Mouse (Mus musculus) intestine, embryonic 15.5 days (tissue): ENCODE measurements around the gene Arhgap19. TPM values are rescaled to one million over a fixed set of nuclear protein-coding genes. Genes with fewer than 3 reads are reported as not detected.
A peak's percentile ranks its signal among the peaks of the same experiment; 100 is the strongest.

Experiments
- ATAC-seq: fragments of 200-750 bp; cut with Nextera tagmentation; 2 replicates; pipeline ENCODE4 v1.8.0; 2017; ENCODE audit warnings: moderate TSS enrichment, moderate library complexity
- H3K27ac ChIP-seq: fragments of 300-500 bp; sonication (generic); 2 replicates; pipeline ENCODE4 v1.5.1; 2015; ENCODE audit warnings: mild to moderate bottlenecking, inconsistent platforms
- H3K27me3 ChIP-seq: fragments of 300-500 bp; sonication (generic); replicated peaks from 2 replicates; pipeline ENCODE4 v1.6.1; 2015; ENCODE audit warnings: inconsistent platforms
- H3K36me3 ChIP-seq: fragments of 300-500 bp; sonication (generic); 2 replicates; pipeline ENCODE4 v1.6.1; 2015; ENCODE audit warnings: inconsistent platforms
- H3K4me1 ChIP-seq: fragments of 300-500 bp; sonication (generic); replicated peaks from 2 replicates; pipeline ENCODE4 v1.6.1; 2015; ENCODE audit warnings: inconsistent platforms
- H3K4me2 ChIP-seq: fragments of 300-500 bp; sonication (generic); replicated peaks from 2 replicates; pipeline ENCODE4 v1.6.1; 2015; ENCODE audit warnings: mild to moderate bottlenecking, inconsistent platforms
- H3K4me3 ChIP-seq: fragments of 300-500 bp; sonication (generic); replicated peaks from 2 replicates; pipeline ENCODE4 v1.5.1; 2015; ENCODE audit warnings: inconsistent platforms
- H3K9ac ChIP-seq: fragments of 300-500 bp; sonication (generic); 2 replicates; pipeline ENCODE4 v1.6.1; 2015; ENCODE audit warnings: inconsistent platforms
- H3K9me3 ChIP-seq: fragments of 300-500 bp; sonication (generic); 2 replicates; pipeline ENCODE4 v1.6.1; 2016; ENCODE audit warnings: inconsistent platforms
- WGBS: fragments of 180-500 bp; shearing (Covaris S2); methylation state at CpG from one replicate; pipeline ENCODE4 v1.1.7; 2015; 5-methylcytosine and 5-hydroxymethylcytosine counted together
- polyA plus RNA-seq: library from polyadenylated mRNA; unstranded; fragments of >200 nt; fragmentation: Nextera tagmentation; extraction: Ambion mirVana; gene quantifications from 2 replicates; pipeline ENCODE4 v1.2.1, GENCODE M21; 2015

Arhgap19 gene
- polyA plus RNA-seq, 1 experiment from 2014 or later, result 19.4 TPM

GRCm38 (mm10) chr19:41754760-41755159 is 47.1 kb downstream of the Arhgap19 start:
- Histone ChIP-seq H3K4me3 (no peak overlapping the region), H3K9ac (no peak overlapping the region), H3K27ac (no peak overlapping the region), H3K9me3 (no peaks in the 10 kb centered on the region), H3K4me1 (no peaks in the 10 kb centered on the region), H3K27me3 (0 out of 2 replicates have a peak, but pooled peaks cover 2% of the 10 kb centered on the region), H3K4me2 (no peak overlapping the region), H3K36me3 (no peaks in the 10 kb centered on the region)
- ATAC-seq, result no peak
- 86% methylated on average over 15 of the region's 15 CpGs for WGBS

- H3K4me1 ChIP-seq, result no peaks in the 10 kb centered on the region
- 0 out of 2 replicates have a peak, but pooled peaks cover 2% of the 10 kb centered on the region for H3K27me3 ChIP-seq
- no peaks in the 10 kb centered on the region for H3K9me3 ChIP-seq
- 80% methylated on average over 11 of the region's 11 CpGs for WGBS
- no peak overlapping the region for H3K9ac ChIP-seq
- H3K4me2 ChIP-seq, result no peak overlapping the region
- no peak for ATAC-seq
- no peaks in the 10 kb centered on the region for H3K36me3 ChIP-seq
- H3K27ac ChIP-seq, result no peak overlapping the region
- H3K4me3 ChIP-seq, result no peak overlapping the region
Measured at GRCm38 (mm10) chr19:41751906-41752305, 49.9 kb downstream of the Arhgap19 start.

DNA sequence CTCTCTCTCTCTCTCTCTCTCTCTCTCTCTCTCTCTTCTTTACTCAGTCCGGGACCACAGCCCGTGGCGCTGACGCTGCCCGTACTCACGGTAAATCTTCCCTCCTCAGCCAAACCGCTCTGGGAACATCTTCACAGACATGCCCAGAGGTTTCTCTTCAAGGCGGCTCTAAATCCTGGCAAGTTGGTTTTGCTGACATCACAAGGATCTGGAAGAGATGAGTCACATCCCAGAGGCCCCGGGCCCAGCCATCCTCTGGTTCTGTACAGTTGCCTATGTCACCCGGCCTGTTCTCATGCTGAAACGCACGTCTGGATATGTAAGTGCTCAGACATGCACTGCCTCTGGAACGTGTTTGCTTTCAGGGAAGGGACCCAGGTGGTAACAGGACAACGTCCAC is 54.4 kb downstream of the Arhgap19 start:
- WGBS, result 86% methylated on average over 14 of the region's 14 CpGs
- peaks cover 7% of the 10 kb centered on the region for H3K4me1 ChIP-seq
- peaks cover 21% of the 10 kb centered on the region for H3K27me3 ChIP-seq
- no peaks in the 10 kb centered on the region for H3K9me3 ChIP-seq
- no peaks in the 10 kb centered on the region for H3K36me3 ChIP-seq
- H3K9ac ChIP-seq, result no peak overlapping the region
- no peak for ATAC-seq
- H3K4me2 ChIP-seq, result no peak overlapping the region
- H3K4me3 ChIP-seq, result no peak overlapping the region
- no peak overlapping the region for H3K27ac ChIP-seq

GRCm38 (mm10) chr19:41745941-41746557 is 55.8 kb downstream of the Arhgap19 start:
- WGBS, result 52% methylated on average over 15 of the region's 15 CpGs
- no peak overlapping the region for H3K4me2 ChIP-seq
- H3K27me3 ChIP-seq, result peaks cover 26% of the 10 kb centered on the region
- no peaks in the 10 kb centered on the region for H3K36me3 ChIP-seq
- H3K27ac ChIP-seq, result no peak overlapping the region
- H3K4me1 ChIP-seq, result peaks cover 7% of the 10 kb centered on the region
- H3K4me3 ChIP-seq, result no peak overlapping the region
- no peak for ATAC-seq
- H3K9me3 ChIP-seq, result no peaks in the 10 kb centered on the region
- H3K9ac ChIP-seq, result no peak overlapping the region

- Histone ChIP-seq H3K27ac (no peak within 1 kb of the TSS), H3K4me3 (peak within 1 kb of the TSS; percentile 39), H3K4me1 (peaks cover 7% of the 10 kb centered on the region), H3K9ac (peak within 1 kb of the TSS; percentile 42; the same call in 1 of the 2 replicates), H3K27me3 (peaks cover 36% of the 10 kb centered on the region), H3K9me3 (no peaks in the 10 kb centered on the region), H3K4me2 (peak within 1 kb of the TSS; percentile 87), H3K36me3 (no peaks in the 10 kb centered on the region)
- ATAC-seq, result peak; percentile 45; the same call in 1 of the 2 replicates
- 0% methylated on average over 44 of the region's 44 CpGs for WGBS
Measured at GRCm38 (mm10) chr19:41743396-41743795, 58.5 kb downstream of the Arhgap19 start, which contains the start of gene Slit1. Slit1 (minus strand) TSS chr19:41743665.

DNA sequence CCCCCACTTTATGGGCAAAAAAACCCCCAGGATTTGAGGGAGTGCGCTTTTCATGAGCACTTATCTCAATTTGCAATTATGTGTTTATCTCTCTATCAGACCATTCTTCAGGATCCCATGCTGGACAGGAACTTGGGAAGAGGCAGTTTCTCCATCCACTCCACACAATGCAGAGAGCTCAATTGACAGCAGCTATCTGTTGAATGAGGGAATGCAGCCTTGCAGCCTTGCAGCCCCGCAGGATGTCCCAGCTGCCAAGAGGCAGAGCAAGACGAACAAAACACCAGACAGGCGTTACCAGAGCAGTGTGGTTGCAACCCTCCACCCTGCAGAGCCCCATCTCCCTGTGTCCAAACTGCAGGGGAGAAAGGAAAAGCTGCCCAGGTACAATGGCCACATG is 63.0 kb downstream of the Arhgap19 start:
- 26% methylated on average over 4 of the region's 4 CpGs for WGBS
- H3K4me3 ChIP-seq, result no peak overlapping the region
- peaks cover 9% of the 10 kb centered on the region for H3K4me1 ChIP-seq
- no peak for ATAC-seq
- H3K27me3 ChIP-seq, result peaks cover 43% of the 10 kb centered on the region
- H3K27ac ChIP-seq, result no peak overlapping the region
- H3K36me3 ChIP-seq, result no peaks in the 10 kb centered on the region
- no peaks in the 10 kb centered on the region for H3K9me3 ChIP-seq
- no peak overlapping the region for H3K4me2 ChIP-seq
- H3K9ac ChIP-seq, result no peak overlapping the region

GRCm38 (mm10) chr19:41738429-41738805 is 63.4 kb downstream of the Arhgap19 start:
- Histone ChIP-seq H3K27me3 (peaks cover 39% of the 10 kb centered on the region), H3K4me1 (peaks cover 8% of the 10 kb centered on the region), H3K4me3 (no peak overlapping the region), H3K27ac (no peak overlapping the region), H3K4me2 (no peak overlapping the region), H3K9me3 (no peaks in the 10 kb centered on the region), H3K9ac (no peak overlapping the region), H3K36me3 (no peaks in the 10 kb centered on the region)
- ATAC-seq, result no peak
- 12% methylated on average over 14 of the region's 14 CpGs for WGBS

DNA sequence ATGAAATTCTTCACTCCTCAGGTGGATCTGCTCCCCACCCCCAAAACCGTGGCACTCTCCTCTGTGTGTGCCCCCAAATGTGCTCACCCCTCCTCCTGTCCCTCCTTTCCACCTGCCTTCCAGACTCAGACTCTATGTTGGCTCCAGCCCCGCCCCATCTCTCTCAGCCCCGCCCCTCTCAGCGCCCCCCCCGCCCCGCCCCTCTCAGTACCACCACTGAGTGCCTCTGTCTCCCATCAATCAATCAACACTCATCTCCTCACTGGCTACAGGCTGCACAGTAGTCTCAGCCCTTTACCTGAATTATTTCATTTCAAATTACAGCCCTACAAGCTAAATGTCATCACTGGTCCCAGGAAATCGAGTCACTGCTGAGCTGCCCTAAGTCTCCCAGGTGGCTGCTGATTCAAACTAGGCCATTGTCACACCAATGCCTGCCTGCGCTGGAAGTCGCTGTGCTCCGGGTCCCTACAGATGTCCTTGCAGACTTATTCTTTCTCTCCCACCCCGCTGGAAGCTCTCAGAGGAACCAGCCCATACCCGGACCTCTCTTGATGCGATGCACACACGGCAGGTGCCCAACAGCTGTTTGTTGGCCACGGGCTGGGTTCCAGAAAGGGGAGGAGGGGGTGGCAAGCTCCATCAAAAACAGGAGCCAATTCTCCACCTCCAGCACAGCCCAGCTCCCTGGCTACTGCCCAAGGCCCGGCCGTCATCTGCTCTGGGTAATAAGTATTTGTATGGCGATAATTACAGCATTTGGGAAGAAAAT is 64.0 kb downstream of the Arhgap19 start:
- WGBS, result 6% methylated on average over 17 of the region's 18 CpGs
- Histone ChIP-seq H3K9me3 (no peaks in the 10 kb centered on the region), H3K9ac (no peak overlapping the region), H3K27me3 (peaks cover 33% of the 10 kb centered on the region), H3K4me2 (no peak overlapping the region), H3K4me1 (peaks cover 2% of the 10 kb centered on the region), H3K4me3 (no peak overlapping the region), H3K36me3 (no peaks in the 10 kb centered on the region), H3K27ac (no peak overlapping the region)
- no peak for ATAC-seq

DNA sequence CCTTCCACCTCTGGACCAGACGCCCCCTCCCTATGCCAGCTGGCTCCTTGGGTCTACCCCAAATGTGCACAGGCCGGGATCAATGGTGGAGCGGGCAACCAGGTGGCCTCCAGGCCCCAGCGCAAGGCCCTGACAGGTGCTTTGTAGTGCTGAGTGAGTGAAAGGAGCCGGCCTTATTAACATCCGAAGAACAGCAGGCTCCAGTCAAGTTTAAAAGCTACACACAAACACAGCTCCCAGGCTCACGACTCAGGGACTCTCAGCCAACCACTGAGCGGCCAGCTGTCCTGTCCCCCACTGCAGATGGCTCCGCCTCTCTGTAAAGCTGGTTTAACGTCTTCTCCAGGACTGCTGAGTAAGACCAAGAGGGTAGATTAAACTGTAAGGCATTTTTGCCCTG is 67.2 kb downstream of the Arhgap19 start:
- WGBS, result 19% methylated on average over 10 of the region's 10 CpGs

GRCm38 (mm10) chr19:41725491-41725890 is 76.4 kb downstream of the Arhgap19 start:
- no peak overlapping the region for H3K4me2 ChIP-seq
- no peak for ATAC-seq
- H3K9ac ChIP-seq, result no peak overlapping the region
- H3K9me3 ChIP-seq, result no peaks in the 10 kb centered on the region
- no peak overlapping the region for H3K4me3 ChIP-seq
- H3K27me3 ChIP-seq, result no peaks in the 10 kb centered on the region
- peaks cover 6% of the 10 kb centered on the region for H3K4me1 ChIP-seq
- H3K27ac ChIP-seq, result no peak overlapping the region
- no peaks in the 10 kb centered on the region for H3K36me3 ChIP-seq
- WGBS, result 49% methylated on average over 2 of the region's 2 CpGs

More for the DNA sequence above, 67.2 kb downstream of the Arhgap19 start:
- H3K4me2 ChIP-seq, result no peak overlapping the region
- no peak overlapping the region for H3K27ac ChIP-seq
- no peaks in the 10 kb centered on the region for H3K9me3 ChIP-seq
- H3K9ac ChIP-seq, result no peak overlapping the region
- peaks cover 2% of the 10 kb centered on the region; the same call in 1 of the 2 replicates for H3K4me1 ChIP-seq
- H3K27me3 ChIP-seq, result peaks cover 21% of the 10 kb centered on the region
- H3K4me3 ChIP-seq, result no peak overlapping the region
- peak; percentile 59; the same call in 1 of the 2 replicates for ATAC-seq
- H3K36me3 ChIP-seq, result no peaks in the 10 kb centered on the region

DNA sequence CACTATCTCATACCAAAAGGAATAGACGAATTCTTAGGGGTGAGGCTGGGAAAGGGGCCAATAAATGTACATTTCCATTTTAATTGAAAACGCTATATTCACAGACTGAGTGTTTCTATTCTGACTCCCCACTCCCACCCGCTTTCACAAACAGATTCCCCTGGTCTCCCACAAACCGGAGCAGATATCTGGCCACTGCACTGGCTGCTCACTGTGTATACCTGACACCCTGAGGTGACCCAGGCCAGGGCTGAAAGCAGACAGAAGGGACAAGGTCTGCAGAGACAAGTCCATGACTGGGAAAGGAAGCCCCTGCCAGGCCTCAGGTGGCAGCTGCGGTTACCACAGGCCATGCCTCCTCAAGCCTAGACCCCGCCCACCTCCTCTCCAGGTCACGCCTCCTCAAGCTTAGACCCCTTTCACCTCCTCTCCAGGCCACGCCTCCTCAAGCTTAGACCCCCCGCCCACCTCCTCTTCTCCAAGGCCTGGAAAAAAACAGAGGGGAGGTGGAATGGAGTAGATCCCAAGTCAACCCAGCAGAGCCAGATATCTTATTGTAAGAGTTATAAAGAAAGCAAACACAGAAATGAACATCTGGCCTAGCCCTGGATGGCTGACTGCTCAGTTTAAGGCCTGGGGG is 76.9 kb downstream of the Arhgap19 start:
- 30% methylated on average over 9 of the region's 9 CpGs for WGBS
- H3K9me3 ChIP-seq, result no peaks in the 10 kb centered on the region
- no peak overlapping the region for H3K4me3 ChIP-seq
- peaks cover 6% of the 10 kb centered on the region for H3K4me1 ChIP-seq
- H3K9ac ChIP-seq, result no peak overlapping the region
- ATAC-seq, result peak; percentile 81
- H3K27me3 ChIP-seq, result no peaks in the 10 kb centered on the region
- H3K36me3 ChIP-seq, result no peaks in the 10 kb centered on the region
- no peak overlapping the region for H3K27ac ChIP-seq
- H3K4me2 ChIP-seq, result no peak overlapping the region

GRCm38 (mm10) chr19:41723337-41723736 is 78.5 kb downstream of the Arhgap19 start:
- no peak overlapping the region for H3K27ac ChIP-seq
- peaks cover 6% of the 10 kb centered on the region for H3K4me1 ChIP-seq
- no peaks in the 10 kb centered on the region for H3K36me3 ChIP-seq
- H3K27me3 ChIP-seq, result no peaks in the 10 kb centered on the region
- 23% methylated on average over 2 of the region's 2 CpGs for WGBS
- no peak overlapping the region for H3K9ac ChIP-seq
- no peaks in the 10 kb centered on the region for H3K9me3 ChIP-seq
- no peak for ATAC-seq
- H3K4me3 ChIP-seq, result no peak overlapping the region
- no peak overlapping the region for H3K4me2 ChIP-seq
